ENCODE assay signal across 21 mouse cellular contexts in the genomic region with DNA sequence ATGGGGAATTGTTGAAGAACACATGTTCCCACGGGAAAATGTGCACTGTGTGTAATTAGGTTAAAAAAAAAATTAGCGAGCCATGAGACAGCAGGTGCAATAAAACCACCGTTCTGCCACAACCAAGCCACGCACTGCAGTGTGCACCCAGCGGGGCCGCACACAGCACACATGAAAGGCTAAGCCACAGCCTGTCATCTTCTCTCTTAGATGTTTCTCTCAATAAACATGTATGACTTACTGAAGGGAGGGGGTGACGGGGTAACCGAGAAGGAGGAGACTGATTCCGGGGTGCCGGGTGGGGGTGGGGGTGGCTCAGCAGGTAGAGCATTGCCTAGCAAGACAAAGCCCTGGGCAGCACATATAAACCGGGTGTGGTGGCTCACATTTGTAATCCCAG.
DNase-seq lines count a peak whose midpoint lies in the region; ATAC-seq lines count a peak whose summit lies in the region.
"Had no signal": no experiment of that assay in that cellular context is flagged by ENCODE, and none has a peak within 500 bp of the region (broad histone marks: within the 10 kb centered on the region; RNA-seq: fewer than 3 reads in every experiment).

No protein-coding gene starts in this region.

- 78% methylated on average over 11 of the region's 11 CpGs for WGBS in heart, embryonic 16.5 days
- 83% methylated on average over 11 of the region's 11 CpGs for WGBS in heart, embryonic 10.5 days

- H3K27ac ChIP-seq in heart, embryonic 16.5 days (ENCODE audit: low read length): no peak overlapping the region
- no peak overlapping the region for H3K27ac ChIP-seq in heart, embryonic 10.5 days
- H3K27ac ChIP-seq: hindbrain, postnatal 0 days; left cerebral cortex, adult 2 months; liver, embryonic 13.5 days; midbrain, embryonic 12.5 days; neural tube, embryonic 12.5 days; stomach, embryonic 15.5 days had no signal

- no peak overlapping the region for H3K9ac ChIP-seq in heart, embryonic 16.5 days (ENCODE audit: low read length)
- H3K9ac ChIP-seq: heart, embryonic 12.5 days; liver, embryonic 13.5 days; midbrain, embryonic 12.5 days; neural tube, embryonic 12.5 days; stomach, embryonic 15.5 days had no signal

- DNase-seq in heart, embryonic 10.5 days (ENCODE audit: low spot score): no peak
- peak; percentile 48 for DNase-seq in MN1 (ENCODE audit: low spot score)
- peak; percentile 86 for DNase-seq in thymus, postnatal 0 days (ENCODE audit: low spot score)
- no peak for DNase-seq in right cerebral cortex, postnatal 14 days
- no peak for DNase-seq in ovary, postnatal 10 days (ENCODE audit: low spot score)
- DNase-seq in layer of hippocampus, adult 11-12 months (ENCODE audit: low spot score): no peak
- DNase-seq: adrenal gland, postnatal 36 days; cerebellum, postnatal 10 days; heart, postnatal 14 days; kidney, adult 11 months; kidney, postnatal 4 days; liver, embryonic 13.5 days; lung, adult 2 months; lung, postnatal 14 days had no signal

- no peak overlapping the region for H3K4me2 ChIP-seq in heart, embryonic 16.5 days (ENCODE audit: low read depth, low read length)
- H3K4me2 ChIP-seq: heart, embryonic 12.5 days; liver, embryonic 13.5 days; midbrain, embryonic 12.5 days; neural tube, embryonic 12.5 days; stomach, embryonic 15.5 days had no signal

- H3K27me3 ChIP-seq in heart, embryonic 16.5 days (ENCODE audit: control insufficient read depth, insufficient read depth, low read length): no peaks in the 10 kb centered on the region
- H3K27me3 ChIP-seq in heart, embryonic 10.5 days (ENCODE audit: insufficient read depth, poor library complexity, severe bottlenecking): no peaks in the 10 kb centered on the region
- H3K27me3 ChIP-seq: heart, embryonic 12.5 days; liver, embryonic 13.5 days; midbrain, embryonic 12.5 days; neural tube, embryonic 12.5 days; stomach, embryonic 15.5 days had no signal

- H3K4me3 ChIP-seq in heart, embryonic 16.5 days (ENCODE audit: low read length): no peak overlapping the region
- H3K4me3 ChIP-seq in heart, embryonic 10.5 days: no peak overlapping the region
- H3K4me3 ChIP-seq: heart, embryonic 12.5 days; left cerebral cortex, adult 2 months; liver, embryonic 13.5 days; midbrain, embryonic 12.5 days; neural tube, embryonic 12.5 days; stomach, embryonic 15.5 days had no signal

- peaks cover 14% of the 10 kb centered on the region for H3K9me3 ChIP-seq in heart, embryonic 16.5 days (replicated peaks; ENCODE audit: control insufficient read depth, low read length)
- H3K9me3 ChIP-seq in heart, embryonic 10.5 days: peaks cover 5% of the 10 kb centered on the region; the same call in 1 of the 2 replicates
- H3K9me3 ChIP-seq: liver, embryonic 13.5 days; stomach, embryonic 15.5 days had no signal

- H3K36me3 ChIP-seq in heart, embryonic 16.5 days (ENCODE audit: control insufficient read depth, insufficient read depth): peaks cover 22% of the 10 kb centered on the region
- H3K36me3 ChIP-seq in heart, embryonic 10.5 days: peaks cover 30% of the 10 kb centered on the region

- peak; percentile 56 for ATAC-seq in heart, embryonic 16.5 days (replicated peaks; ENCODE audit: extremely low read depth, insufficient read depth, low FRiP score)
- ATAC-seq: hindbrain, postnatal 0 days had no signal

- no peaks in the 10 kb centered on the region for H3K4me1 ChIP-seq in heart, embryonic 16.5 days (ENCODE audit: control insufficient read depth, insufficient read depth, low read length)
- H3K4me1 ChIP-seq in heart, embryonic 10.5 days: peaks cover 8% of the 10 kb centered on the region
- H3K4me1 ChIP-seq: liver, embryonic 13.5 days; midbrain, embryonic 12.5 days; stomach, embryonic 15.5 days had no signal

Comparison
In these comparisons a context has a peak if more than half of its experiments do, and no peak if none do; other contexts are left out.
1. DNase-seq: peak in MN1 (single experiment) and thymus, postnatal 0 days (single experiment); none in heart, embryonic 10.5 days (single experiment), right cerebral cortex, postnatal 14 days (single experiment), ovary, postnatal 10 days (single experiment) and layer of hippocampus, adult 11-12 months (single experiment).